In genomic region chr10:62006371-62006770, GRCm38 (mm10) we compare ENCODE assay signal across 28 mouse cellular contexts. TPM values are rescaled to one million over a fixed set of nuclear protein-coding genes. Genes with fewer than 3 reads are reported as not detected.
"Had no signal": no experiment of that assay in that cellular context is flagged by ENCODE, and none has a peak within 500 bp of the region (broad histone marks: within the 10 kb centered on the region; RNA-seq: fewer than 3 reads in every experiment).

No protein-coding gene starts in this region.

- H3K4me3 ChIP-seq: gastrocnemius, adult 2 months; heart, adult 2 months; heart, embryonic 13.5 days; heart, embryonic 15.5 days; hindbrain, embryonic 13.5 days; hindbrain, embryonic 15.5 days; kidney, embryonic 15.5 days; left cerebral cortex, adult 2 months; limb, embryonic 12.5 days; liver, embryonic 12.5 days had no signal

- ATAC-seq: hindbrain, postnatal 0 days; intestine, embryonic 16.5 days; liver, embryonic 12.5 days had no signal

- H3K27ac ChIP-seq: gastrocnemius, adult 2 months; heart, adult 2 months; heart, embryonic 13.5 days; heart, embryonic 15.5 days; hindbrain, embryonic 13.5 days; hindbrain, embryonic 15.5 days; hindbrain, postnatal 0 days; kidney, embryonic 15.5 days; kidney, postnatal 0 days; left cerebral cortex, adult 2 months; limb, embryonic 12.5 days; liver, embryonic 12.5 days; liver, embryonic 14.5 days had no signal

- DNase-seq: gastrocnemius, adult 2 months; gastrocnemius, postnatal 10 days; gastrocnemius, postnatal 25 days; heart, adult 11 months; heart, adult 2 months; heart, postnatal 14 days; heart, postnatal 36 days; kidney, adult 11 months; kidney, adult 2 months; kidney, adult 9 months; kidney, postnatal 14 days; kidney, postnatal 36 days; layer of hippocampus, adult 9-11 months; left cerebral cortex, postnatal 4 days had no signal

- H3K27me3 ChIP-seq: hindbrain, embryonic 13.5 days; hindbrain, embryonic 15.5 days; kidney, embryonic 15.5 days; liver, embryonic 12.5 days had no signal

- H3K4me2 ChIP-seq: heart, embryonic 11.5 days; heart, embryonic 13.5 days; heart, embryonic 15.5 days; hindbrain, embryonic 13.5 days; hindbrain, embryonic 15.5 days; kidney, embryonic 15.5 days; limb, embryonic 12.5 days; liver, embryonic 12.5 days had no signal

- H3K9ac ChIP-seq: heart, embryonic 13.5 days; heart, embryonic 15.5 days; hindbrain, embryonic 13.5 days; hindbrain, embryonic 15.5 days; kidney, embryonic 15.5 days; limb, embryonic 12.5 days; liver, embryonic 12.5 days; liver, embryonic 14.5 days had no signal

- H3K4me1 ChIP-seq: heart, embryonic 13.5 days; heart, embryonic 15.5 days; hindbrain, embryonic 13.5 days; hindbrain, embryonic 15.5 days; limb, embryonic 12.5 days; liver, embryonic 12.5 days had no signal

- H3K9me3 ChIP-seq: heart, embryonic 13.5 days; heart, embryonic 15.5 days; hindbrain, embryonic 13.5 days; hindbrain, embryonic 15.5 days; kidney, embryonic 15.5 days; limb, embryonic 12.5 days; liver, embryonic 12.5 days had no signal

- H3K36me3 ChIP-seq: heart, embryonic 13.5 days; heart, embryonic 15.5 days; hindbrain, embryonic 13.5 days; hindbrain, embryonic 15.5 days; kidney, embryonic 15.5 days; limb, embryonic 12.5 days; liver, embryonic 12.5 days had no signal

RNA-seq across cellular contexts. Expression of gene Col13a1, which starts 27.5 kb away (rescaled TPM):
- total RNA-seq: hematopoietic stem cell, adult 5-6 weeks had no signal
